Mouse (Mus musculus) natural killer cell, adult 2 months (primary cell): ENCODE results near the gene Ankrd66.

ENCODE experiments used
- DNase-seq, 2 experiments: peaks; one replicate each; pipeline ENCODE4 v3.0.0; 2022; ENCODE audit warnings: low spot score in 2 of 2

Ankrd66 gene

GRCm38 (mm10) chr17:43543539-43543938 is at the start of gene Ankrd66:
Gene Ankrd66 (minus strand): TSS chr17:43543639.
- DNase-seq = no peak

GRCm38 (mm10) chr17:43592296-43593291 is 49.2 kb upstream of the Ankrd66 start:
- DNase-seq = no peak

GRCm38 (mm10) chr17:43590531-43590930 is 47.1 kb upstream of the Ankrd66 start:
- DNase-seq = no peak

GRCm38 (mm10) chr17:43589750-43590149 is 46.3 kb upstream of the Ankrd66 start:
- DNase-seq = no peak

- no peak for DNase-seq
These were observed 43.8 kb upstream of the Ankrd66 start for GRCm38 (mm10) chr17:43587278-43587677.

- no peak for DNase-seq
These were observed 41.3 kb upstream of the Ankrd66 start for GRCm38 (mm10) chr17:43584771-43585170.

- DNase-seq = no peak
These were observed 37.6 kb upstream of the Ankrd66 start for GRCm38 (mm10) chr17:43581012-43581467.

GRCm38 (mm10) chr17:43580456-43580855 is 37.0 kb upstream of the Ankrd66 start:
- DNase-seq = no peak

GRCm38 (mm10) chr17:43573624-43574073 is 30.2 kb upstream of the Ankrd66 start:
- peak in 1 of 2 experiments; percentile 20 for DNase-seq

GRCm38 (mm10) chr17:43569287-43569686 is 25.8 kb upstream of the Ankrd66 start:
- no peak for DNase-seq

- DNase-seq = peak in 1 of 2 experiments; percentile 14
These were observed 24.8 kb upstream of the Ankrd66 start, which contains the start of gene Pla2g7 for GRCm38 (mm10) chr17:43567992-43568888. Gene Pla2g7 (plus strand): TSS chr17:43568098.

GRCm38 (mm10) chr17:43567593-43567991 is 24.2 kb upstream of the Ankrd66 start:
- no peak for DNase-seq

GRCm38 (mm10) chr17:43563192-43563987 is 20.0 kb upstream of the Ankrd66 start:
- no peak for DNase-seq

GRCm38 (mm10) chr17:43558678-43559077 is 15.2 kb upstream of the Ankrd66 start:
- no peak for DNase-seq

GRCm38 (mm10) chr17:43557541-43558090 is 14.2 kb upstream of the Ankrd66 start:
- peak in 1 of 2 experiments; percentile 5 for DNase-seq

GRCm38 (mm10) chr17:43557104-43557503 is 13.7 kb upstream of the Ankrd66 start:
- DNase-seq = no peak

- no peak for DNase-seq
These were observed 11.3 kb upstream of the Ankrd66 start for GRCm38 (mm10) chr17:43554516-43555403.

- no peak for DNase-seq
These were observed 7.7 kb upstream of the Ankrd66 start for GRCm38 (mm10) chr17:43551122-43551630.

GRCm38 (mm10) chr17:43544040-43544439 is 601 bp upstream of the Ankrd66 start:
- no peak for DNase-seq
